Mouse (Mus musculus): ENCODE results near the gene Tob2.

- TF ChIP-seq GATA1 (IDR thresholded peaks at IDR 0.05; ENCODE audit: borderline replicate concordance, low read length): no peak
- no peak for TF ChIP-seq FLI1 (IDR thresholded peaks at IDR 0.05; ENCODE audit: low read length)
Observed at GRCm38 (mm10) chr15:81822631-81823030, 36.0 kb downstream of the Tob2 start.

Measured in megakaryocyte, embryonic 14.5 days (primary cell).